Mouse (Mus musculus): ENCODE data around the gene Dmgdh. TPM values are rescaled to one million over a fixed set of nuclear protein-coding genes. Genes with fewer than 3 reads are reported as not detected.

Gene Dmgdh
- total and polyA plus RNA-seq, 3 experiments, result not detected

- peak; percentile 71 for DNase-seq (ENCODE audit: low read depth, low spot score)
Observed at GRCm38 (mm10) chr13:93718948-93719347, 44.7 kb downstream of the Dmgdh start.

GRCm38 (mm10) chr13:93721916-93722315, 47.7 kb downstream of the Dmgdh start:
- Histone ChIP-seq H3K9me3 (replicated peaks; ENCODE audit: insufficient read depth, low read length) (no peaks in the 10 kb centered on the region), H3K27ac (ENCODE audit: control insufficient read depth, low read depth, low read length) (no peak overlapping the region), H3K9ac (ENCODE audit: control insufficient read depth, low read depth, low read length, poor library complexity, severe bottlenecking) (no peak overlapping the region), H3K36me3 (ENCODE audit: control insufficient read depth in 1 of 2, insufficient read depth in 2 of 2, low read length in 2 of 2) (no peaks in the 10 kb centered on the region), H3K79me2 (ENCODE audit: control insufficient read depth, insufficient read depth, low read length, poor library complexity) (no peaks in the 10 kb centered on the region), H3K27me3 (ENCODE audit: control insufficient read depth in 1 of 2, insufficient read depth in 2 of 2, low read length in 2 of 2) (peaks cover 0 to 3% of the 10 kb centered on the region in 2 experiments; a peak in 3 of 4 replicates), H3K4me1 (ENCODE audit: control insufficient read depth in 1 of 2, insufficient read depth in 2 of 2, low read length in 2 of 2) (no peaks in the 10 kb centered on the region), H3K4me3 (ENCODE audit: control insufficient read depth in 1 of 2, insufficient read depth in 1 of 2, low read depth in 2 of 2, low read length in 2 of 2) (no peak overlapping the region)
- TF ChIP-seq NELFE (IDR thresholded peaks at IDR 0.05; ENCODE audit: low read depth, low read length) (no peak), POLR2A (IDR thresholded peaks at IDR 0.05; ENCODE audit: control insufficient read depth in 1 of 2, insufficient read depth in 1 of 2, low read depth in 1 of 2, low read length in 2 of 2, poor library complexity in 1 of 2) (no peak), SMC3 (IDR thresholded peaks at IDR 0.05; ENCODE audit: low read depth, low read length) (no peak), ZKSCAN1 (IDR thresholded peaks at IDR 0.05; ENCODE audit: low read depth, low read length) (no peak), USF1 (IDR thresholded peaks at IDR 0.05; ENCODE audit: low read depth, low read length) (no peak), TCF12 (IDR thresholded peaks at IDR 0.05; ENCODE audit: low read depth, low read length) (no peak), ELF1 (IDR thresholded peaks at IDR 0.05; ENCODE audit: low read depth, low read length) (no peak), UBTF (IDR thresholded peaks at IDR 0.05; ENCODE audit: borderline replicate concordance, insufficient read depth, low read depth, low read length) (no peak), NRF1 (IDR thresholded peaks at IDR 0.05; ENCODE audit: insufficient read depth, low read depth, low read length, poor library complexity, severe bottlenecking) (no peak), ETS1 (IDR thresholded peaks at IDR 0.05; ENCODE audit: low read depth, low read length) (no peak), ZC3H11A (IDR thresholded peaks at IDR 0.05; ENCODE audit: low read depth, low read length) (no peak)
- no peak for DNase-seq (ENCODE audit: low read depth, low spot score)

More at GRCm38 (mm10) chr13:93718948-93719347, 44.7 kb downstream of the Dmgdh start:
- Histone ChIP-seq H3K9ac (ENCODE audit: control insufficient read depth, low read depth, low read length, poor library complexity, severe bottlenecking) (no peak overlapping the region), H3K4me3 (ENCODE audit: control insufficient read depth in 1 of 2, insufficient read depth in 1 of 2, low read depth in 2 of 2, low read length in 2 of 2) (0 out of 4 replicates have a peak overlapping the region, but pooled peaks have one; percentile 10 to 24), H3K27ac (ENCODE audit: control insufficient read depth, low read depth, low read length) (no peak overlapping the region), H3K4me1 (ENCODE audit: control insufficient read depth in 1 of 2, insufficient read depth in 2 of 2, low read length in 2 of 2) (no peaks in the 10 kb centered on the region), H3K79me2 (ENCODE audit: control insufficient read depth, insufficient read depth, low read length, poor library complexity) (no peaks in the 10 kb centered on the region), H3K9me3 (replicated peaks; ENCODE audit: insufficient read depth, low read length) (no peaks in the 10 kb centered on the region), H3K36me3 (ENCODE audit: control insufficient read depth in 1 of 2, insufficient read depth in 2 of 2, low read length in 2 of 2) (no peaks in the 10 kb centered on the region), H3K27me3 (ENCODE audit: control insufficient read depth in 1 of 2, insufficient read depth in 2 of 2, low read length in 2 of 2) (peaks cover 0 to 3% of the 10 kb centered on the region in 2 experiments; a peak in 3 of 4 replicates)
- TF ChIP-seq NELFE (IDR thresholded peaks at IDR 0.05; ENCODE audit: low read depth, low read length), result no peak
- TF ChIP-seq MYC (IDR thresholded peaks at IDR 0.05; ENCODE audit: low read depth, low read length), result no peak
- TF ChIP-seq CTCF (IDR thresholded peaks at IDR 0.05 in 2 of 3, conservative IDR thresholded peaks at IDR 0.05 in 1 of 3; ENCODE audit: control insufficient read depth in 1 of 3, insufficient read depth in 1 of 3, low read depth in 2 of 3, low read length in 3 of 3, poor library complexity in 1 of 3, severe bottlenecking in 1 of 3), result peak; percentile 66 to 92 (median 90)
- TF ChIP-seq GABPA (IDR thresholded peaks at IDR 0.05; ENCODE audit: low read depth, low read length), result no peak
- no peak for TF ChIP-seq JUND (IDR thresholded peaks at IDR 0.05; ENCODE audit: low read depth, low read length)
- TF ChIP-seq NRF1 (IDR thresholded peaks at IDR 0.05; ENCODE audit: insufficient read depth, low read depth, low read length, poor library complexity, severe bottlenecking), result no peak
- 0 out of 2 replicates have a peak, but pooled peaks have one; percentile 5 for TF ChIP-seq MAFK (IDR thresholded peaks at IDR 0.05; ENCODE audit: borderline replicate concordance, low read depth, low read length)
- TF ChIP-seq ZKSCAN1 (IDR thresholded peaks at IDR 0.05; ENCODE audit: low read depth, low read length), result peak; percentile 85
- no peak for TF ChIP-seq HCFC1 (IDR thresholded peaks at IDR 0.05; ENCODE audit: low read depth, low read length)
- no peak for TF ChIP-seq ZMIZ1 (IDR thresholded peaks at IDR 0.05; ENCODE audit: low read depth, low read length)
- peak; percentile 23; the same call in 1 of the 2 replicates for TF ChIP-seq BHLHE40 (IDR thresholded peaks at IDR 0.05; ENCODE audit: borderline replicate concordance, low read depth, low read length)
- no peak for TF ChIP-seq USF2 (IDR thresholded peaks at IDR 0.05; ENCODE audit: borderline replicate concordance in 1 of 2, insufficient read depth in 1 of 2, low read depth in 1 of 2, low read length in 2 of 2)
- peak; percentile 85 for TF ChIP-seq SMC3 (IDR thresholded peaks at IDR 0.05; ENCODE audit: low read depth, low read length)
- peak; percentile 93 for TF ChIP-seq ZNF384 (IDR thresholded peaks at IDR 0.05; ENCODE audit: low read depth, low read length)
- no peak for TF ChIP-seq CHD2 (IDR thresholded peaks at IDR 0.05; ENCODE audit: low read length)
- TF ChIP-seq MAX (IDR thresholded peaks at IDR 0.05; ENCODE audit: low read length), result no peak
- peak; percentile 90 for TF ChIP-seq RAD21 (IDR thresholded peaks at IDR 0.05; ENCODE audit: low read depth, low read length)
- TF ChIP-seq MEF2A (IDR thresholded peaks at IDR 0.05; ENCODE audit: extremely low read depth, insufficient replicate concordance, low read depth, low read length, poor library complexity, severe bottlenecking), result no peak
- TF ChIP-seq SIN3A (IDR thresholded peaks at IDR 0.05; ENCODE audit: low read length), result peak; percentile 35; the same call in 1 of the 2 replicates
- TF ChIP-seq ZC3H11A (IDR thresholded peaks at IDR 0.05; ENCODE audit: low read depth, low read length), result peak; percentile 83

Measured in MEL (cell line).